Mouse (Mus musculus): ENCODE data around the gene Ren1.

The Ren1 gene

GRCm38 (mm10) chr1:133350210-133350609 lies at the start of gene Ren1:
TSS of gene Ren1 (plus strand) at chr1:133350510.
- DNase-seq (ENCODE audit: low read depth in 2 of 2, low spot score in 2 of 2), result no peak

- DNase-seq (ENCODE audit: low read depth in 2 of 2, low spot score in 2 of 2), result no peak
These were observed 47.8 kb upstream of the Ren1 start for GRCm38 (mm10) chr1:133302540-133302939.

- peak; percentile 44 to 61 for DNase-seq (ENCODE audit: low read depth in 2 of 2, low spot score in 2 of 2)
These were observed 43.5 kb upstream of the Ren1 start for GRCm38 (mm10) chr1:133306842-133307241.

- DNase-seq (ENCODE audit: low read depth in 2 of 2, low spot score in 2 of 2), result peak; percentile 28 to 45
These were observed 43.0 kb upstream of the Ren1 start for GRCm38 (mm10) chr1:133307318-133307717.

- DNase-seq (ENCODE audit: low read depth in 2 of 2, low spot score in 2 of 2), result no peak
These were observed 40.5 kb upstream of the Ren1 start, which contains the start of gene Golt1a for GRCm38 (mm10) chr1:133309652-133310267. TSS of gene Golt1a (plus strand) at chr1:133309800.

DNA sequence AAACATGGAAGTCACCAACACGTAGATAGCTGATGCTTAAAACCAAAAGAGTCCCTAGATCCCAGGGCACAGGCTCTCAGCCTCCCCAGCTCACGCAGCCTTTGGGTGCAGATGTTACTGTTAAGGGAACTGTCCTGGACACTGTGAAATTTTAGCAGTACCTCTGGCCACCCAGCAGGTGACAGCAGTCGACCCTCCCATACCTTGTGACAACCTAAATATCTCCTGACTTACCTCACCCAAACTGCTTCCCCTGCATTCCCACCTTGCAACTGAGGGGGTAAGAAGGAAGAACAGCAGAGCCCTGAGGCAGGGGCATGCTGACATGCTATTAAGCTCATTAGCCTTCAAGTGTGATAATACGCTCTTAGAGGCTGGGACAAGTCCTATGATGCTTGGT lies 39.1 kb upstream of the Ren1 start:
- no peak for DNase-seq (ENCODE audit: low read depth in 2 of 2, low spot score in 2 of 2)

DNA sequence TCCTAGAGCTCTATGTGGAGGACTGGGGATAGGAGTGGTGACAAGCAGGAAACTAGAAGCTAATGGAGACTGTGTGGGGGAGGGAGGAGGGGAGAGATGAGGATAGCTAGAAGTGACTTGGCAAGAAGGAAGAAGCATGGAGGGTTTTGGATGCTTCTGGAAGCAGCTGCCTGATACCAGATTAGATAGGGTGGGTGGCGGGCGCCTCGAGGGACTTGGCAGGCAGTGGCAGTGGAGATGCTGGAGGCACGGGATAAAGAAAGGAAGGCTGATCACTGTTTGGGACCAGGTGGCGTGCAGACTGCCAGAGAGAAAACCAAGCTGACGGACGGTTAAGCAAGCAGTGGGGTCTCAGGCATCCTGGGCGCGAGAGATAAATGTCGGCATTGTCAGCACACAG lies 38.4 kb upstream of the Ren1 start:
- DNase-seq (ENCODE audit: low read depth in 2 of 2, low spot score in 2 of 2), result no peak

DNA sequence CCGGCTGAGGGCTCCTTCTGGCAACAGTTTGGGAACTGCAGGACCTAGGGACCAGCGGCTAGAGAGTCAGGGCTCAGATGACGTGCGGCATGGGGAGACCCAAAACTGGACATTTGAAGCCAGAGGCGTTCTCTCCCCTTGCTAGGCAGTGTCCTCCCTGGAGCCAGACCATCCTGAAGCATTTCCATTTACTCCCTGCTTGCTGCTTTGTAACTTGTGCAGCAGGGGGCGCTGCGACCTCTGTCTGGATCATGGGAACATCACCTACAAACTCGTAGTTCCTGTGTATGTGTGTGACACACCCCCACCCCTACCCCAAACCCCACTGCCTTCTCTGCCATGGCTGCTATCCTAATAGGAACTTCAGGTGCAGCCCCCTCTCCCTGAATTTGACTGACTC lies 35.9 kb upstream of the Ren1 start:
- peak in 1 of 2 experiments; percentile 23 for DNase-seq (ENCODE audit: low read depth in 2 of 2, low spot score in 2 of 2)

DNA sequence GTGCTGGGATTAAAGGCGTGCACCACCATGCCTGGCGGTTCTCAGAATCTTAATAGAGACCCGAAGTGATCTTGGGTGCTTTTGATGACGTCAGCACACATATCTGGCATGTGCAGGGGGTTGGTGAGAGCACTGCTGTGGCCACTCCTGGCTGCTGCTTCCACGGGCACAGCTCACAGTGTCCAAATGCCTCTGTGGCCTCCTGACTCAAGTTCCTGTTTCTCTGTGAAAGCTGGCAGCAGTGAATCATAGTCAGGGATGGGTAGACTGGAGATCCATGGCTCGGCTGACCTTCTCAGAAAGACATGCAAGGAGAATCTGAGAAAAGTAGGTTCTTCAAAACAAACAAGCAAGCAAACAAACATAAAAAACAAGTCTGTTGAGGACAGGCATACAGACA lies 34.5 kb upstream of the Ren1 start:
- DNase-seq (ENCODE audit: low read depth in 2 of 2, low spot score in 2 of 2), result no peak

- DNase-seq (ENCODE audit: low read depth in 2 of 2, low spot score in 2 of 2), result no peak
These were observed 33.7 kb upstream of the Ren1 start for GRCm38 (mm10) chr1:133316577-133316976.

DNA sequence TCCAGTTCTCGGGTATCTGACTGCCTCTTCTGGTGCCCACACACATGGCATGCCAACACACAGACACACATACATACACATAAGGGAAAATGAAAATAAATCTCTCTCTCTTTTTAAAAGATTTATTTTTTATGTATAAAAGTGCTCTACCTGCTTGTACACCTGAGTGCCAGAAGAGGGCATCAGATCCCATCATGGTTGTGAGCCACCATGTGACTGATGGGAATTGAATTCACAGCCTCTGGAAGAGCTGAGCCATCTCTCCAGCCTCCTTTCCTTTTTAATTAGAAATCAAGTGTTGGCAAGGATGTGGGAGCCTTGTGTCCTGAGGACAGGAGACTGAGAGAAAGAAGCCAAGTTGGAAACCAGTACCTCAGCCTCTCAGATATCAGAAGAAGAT lies 33.2 kb upstream of the Ren1 start:
- DNase-seq (ENCODE audit: low read depth in 2 of 2, low spot score in 2 of 2), result no peak

DNA sequence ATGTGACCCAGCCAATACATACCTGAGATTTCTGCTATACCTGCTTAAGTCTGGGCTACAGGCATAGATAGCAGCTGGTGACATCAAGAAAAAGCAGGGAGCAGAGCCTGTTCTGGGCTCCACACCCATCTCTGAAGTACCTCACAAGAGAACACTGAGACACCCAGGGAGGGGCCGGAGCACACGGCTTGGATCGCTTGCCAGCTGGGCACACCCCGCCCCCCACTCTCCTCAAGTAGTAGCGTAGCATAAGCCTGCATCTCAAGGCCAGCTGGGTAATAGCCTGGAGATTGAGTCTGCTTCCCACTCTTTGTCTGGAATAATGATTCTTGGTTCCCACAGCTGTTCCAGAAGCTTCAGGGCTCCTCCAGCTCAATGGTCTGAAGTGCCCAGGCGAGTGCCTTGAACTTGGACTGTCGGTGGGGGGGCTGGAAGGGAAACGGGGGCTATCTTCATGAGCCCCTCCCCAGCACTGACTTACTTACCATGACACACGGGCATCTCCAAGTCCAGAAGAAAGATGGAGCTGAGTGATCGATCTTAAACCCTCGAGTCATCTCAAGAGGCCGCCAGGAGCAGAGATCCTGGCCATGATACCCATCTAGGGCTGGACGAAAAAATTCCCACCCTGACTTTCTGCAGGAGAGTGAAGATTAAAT lies 28.9 kb upstream of the Ren1 start, which contains the start of gene Kiss1:
Gene Kiss1 (plus strand): TSS at position 609 of the 659 bp plus-strand sequence.
- DNase-seq (ENCODE audit: low read depth in 2 of 2, low spot score in 2 of 2), result no peak

DNA sequence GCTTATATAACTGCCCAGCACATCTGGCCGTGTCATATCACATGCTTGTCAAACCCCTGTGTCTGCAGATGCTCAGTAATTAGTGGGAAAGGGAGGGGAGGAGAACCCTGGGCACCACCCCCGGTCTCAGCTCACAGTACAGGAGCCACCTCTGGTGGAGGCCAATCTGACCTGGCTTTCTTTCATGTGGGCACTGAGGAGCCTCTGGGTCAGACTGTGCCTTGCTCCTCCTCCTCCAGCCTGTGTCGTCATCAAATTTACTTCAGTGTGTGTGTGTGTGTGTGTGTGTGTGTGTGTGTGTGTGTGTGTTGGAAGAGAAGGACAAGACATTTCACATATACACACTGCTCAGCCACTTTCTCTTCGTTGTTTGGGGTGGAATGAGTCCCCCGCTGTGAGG lies 27.0 kb upstream of the Ren1 start:
- no peak for DNase-seq (ENCODE audit: low read depth in 2 of 2, low spot score in 2 of 2)

DNA sequence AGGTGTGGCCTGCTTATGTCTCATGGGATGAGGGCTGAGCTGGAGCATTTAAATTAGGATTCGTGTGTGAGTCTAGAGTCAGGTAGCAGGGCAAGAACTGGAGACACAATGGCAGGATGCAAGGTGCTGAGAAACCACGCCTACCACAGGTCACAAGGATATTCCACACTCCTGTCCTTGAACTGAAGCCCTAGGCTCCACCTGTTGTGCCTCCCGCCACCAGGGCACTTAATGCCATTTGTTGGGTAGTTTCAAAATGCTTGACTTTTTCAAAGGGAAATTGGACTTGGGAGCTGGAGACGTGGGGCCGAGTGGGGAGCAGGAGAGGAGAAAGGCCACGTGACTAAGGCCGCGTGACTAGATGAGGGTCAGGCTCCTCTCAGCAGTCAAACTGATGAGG lies 24.4 kb upstream of the Ren1 start:
- DNase-seq (ENCODE audit: low read depth in 2 of 2, low spot score in 2 of 2), result no peak

DNA sequence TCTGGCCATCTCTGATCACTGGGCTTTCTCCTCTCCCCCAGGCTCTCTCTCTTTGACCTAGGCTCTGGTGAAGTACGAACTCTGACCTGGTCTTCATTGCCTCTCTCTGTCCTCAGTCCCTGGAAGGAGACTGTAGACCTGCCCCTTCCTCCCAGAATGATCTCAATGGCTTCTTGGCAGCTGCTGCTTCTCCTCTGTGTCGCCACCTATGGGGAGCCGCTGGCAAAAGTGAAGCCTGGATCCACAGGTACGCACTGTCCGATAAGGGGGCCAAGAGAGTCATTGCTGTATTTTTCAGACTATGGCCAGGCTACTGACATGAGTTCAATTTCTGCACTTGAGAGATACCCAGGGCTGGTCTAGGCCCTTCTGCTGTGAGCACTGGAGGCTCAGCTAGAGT lies 23.2 kb upstream of the Ren1 start:
- no peak for DNase-seq (ENCODE audit: low read depth in 2 of 2, low spot score in 2 of 2)

GRCm38 (mm10) chr1:133328299-133328795 lies 22.0 kb upstream of the Ren1 start:
- DNase-seq (ENCODE audit: low read depth in 2 of 2, low spot score in 2 of 2), result no peak

DNA sequence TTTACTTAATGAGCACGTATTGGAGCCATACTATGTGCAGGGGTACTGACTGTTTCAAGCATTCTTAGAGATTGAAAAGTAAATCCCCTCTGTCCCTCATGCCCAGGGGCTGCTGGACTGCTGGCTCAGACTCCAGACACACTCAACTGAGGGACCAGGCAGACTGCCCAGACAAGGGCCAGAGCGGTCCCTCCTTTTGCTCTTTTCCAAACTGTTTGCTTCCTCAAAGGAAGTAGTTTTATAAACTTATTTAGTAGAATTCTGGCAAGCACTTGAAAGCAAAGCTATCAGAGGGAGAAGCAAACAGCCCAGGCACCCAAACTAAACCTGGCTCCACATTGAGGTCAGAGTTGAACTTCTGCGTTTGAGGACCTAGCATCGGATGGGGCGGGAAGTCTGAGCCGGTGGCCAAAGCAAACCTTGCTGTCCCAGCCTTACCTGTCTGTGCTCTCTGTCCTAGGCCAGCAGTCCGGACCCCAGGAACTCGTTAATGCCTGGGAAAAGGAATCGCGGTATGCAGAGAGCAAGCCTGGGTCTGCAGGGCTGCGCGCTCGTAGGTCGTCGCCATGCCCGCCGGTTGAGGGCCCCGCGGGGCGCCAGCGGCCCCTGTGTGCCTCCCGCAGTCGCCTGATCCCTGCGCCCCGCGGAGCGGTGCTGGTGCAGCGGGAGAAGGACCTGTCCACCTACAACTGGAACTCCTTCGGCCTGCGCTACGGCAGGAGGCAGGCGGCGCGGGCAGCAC lies 21.2 kb upstream of the Ren1 start:
- DNase-seq (ENCODE audit: low read depth in 2 of 2, low spot score in 2 of 2), result no peak

- DNase-seq (ENCODE audit: low read depth in 2 of 2, low spot score in 2 of 2), result no peak
These were observed 20.7 kb upstream of the Ren1 start for GRCm38 (mm10) chr1:133329638-133329964.

DNA sequence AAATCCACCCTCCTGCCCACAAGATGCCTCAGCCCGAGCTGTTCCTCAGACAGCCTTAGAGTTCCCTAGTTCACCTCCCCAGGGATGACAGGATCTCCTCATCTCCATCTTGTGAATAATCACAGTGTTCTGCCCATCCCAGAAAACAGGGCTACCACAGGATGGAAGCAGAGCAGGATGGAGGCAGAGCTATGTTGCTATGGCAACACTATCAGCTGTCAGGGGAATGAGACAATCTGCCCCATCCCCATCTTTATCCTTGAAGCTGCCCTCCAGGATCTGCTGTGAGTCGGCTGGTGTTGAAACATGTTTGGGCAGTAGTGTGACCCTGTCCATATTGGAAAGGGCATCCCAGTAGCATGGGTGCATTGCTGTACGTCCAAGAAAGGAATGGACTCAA lies 19.2 kb upstream of the Ren1 start:
- no peak for DNase-seq (ENCODE audit: low read depth in 2 of 2, low spot score in 2 of 2)

DNA sequence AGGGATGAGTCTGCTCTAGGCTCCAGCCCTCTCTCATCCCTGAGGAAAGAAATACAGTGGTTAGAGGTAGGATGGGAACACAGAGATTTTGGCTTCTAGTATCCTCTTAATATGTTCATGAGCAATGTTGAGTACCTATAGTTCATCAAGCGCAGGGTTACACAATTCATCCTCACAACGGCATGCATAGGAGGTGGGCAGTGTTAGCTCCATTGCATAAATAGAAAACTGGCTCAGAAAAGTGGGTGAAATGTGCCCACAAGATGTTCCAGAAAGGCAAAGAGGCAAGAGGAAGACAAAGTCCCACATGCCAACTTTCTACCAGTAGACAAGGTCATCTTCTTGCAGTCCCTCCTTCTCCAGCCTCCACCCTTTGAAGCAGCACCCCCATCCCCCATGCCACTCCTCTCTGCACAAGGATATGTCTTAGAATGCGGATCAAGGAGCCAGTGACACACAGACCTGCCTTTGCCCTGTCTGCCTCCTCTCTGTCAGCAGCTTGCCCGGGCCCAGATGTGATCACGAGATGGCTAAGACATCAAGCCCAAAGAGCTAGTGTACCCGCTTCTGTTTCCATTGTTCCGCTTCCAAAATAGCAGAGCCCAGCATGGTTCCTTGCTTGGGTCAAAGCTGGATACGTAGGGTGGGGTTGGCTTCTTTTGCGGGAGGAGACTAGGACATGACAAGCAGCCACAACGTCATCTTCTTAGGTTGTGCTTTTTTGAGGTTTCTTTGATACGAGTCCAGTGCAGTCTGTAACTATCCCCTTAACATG lies 17.5 kb upstream of the Ren1 start:
- no peak for DNase-seq (ENCODE audit: low read depth in 2 of 2, low spot score in 2 of 2)

DNA sequence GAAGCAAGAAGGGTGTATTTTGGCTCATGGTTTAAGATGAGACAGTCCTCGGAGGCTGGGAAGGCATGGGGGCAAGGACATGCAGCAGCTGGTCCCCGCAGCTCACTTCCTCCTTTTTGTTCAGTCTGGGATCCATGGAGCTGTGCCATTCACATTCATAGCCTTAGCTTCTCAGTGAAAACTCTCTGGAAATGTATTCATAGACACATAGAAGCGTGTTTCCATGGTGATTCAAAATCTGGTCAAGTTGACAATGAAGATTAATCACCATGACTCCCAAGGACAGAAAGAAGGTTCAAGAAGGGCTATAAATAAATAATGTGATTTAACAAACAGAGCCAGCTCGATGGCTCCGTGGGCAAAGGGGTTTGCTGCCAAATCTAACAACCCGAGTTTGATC lies 16.4 kb upstream of the Ren1 start:
- DNase-seq (ENCODE audit: low read depth in 2 of 2, low spot score in 2 of 2), result no peak

Data from CD8-positive naive resting alpha-beta T cell, adult 2 months (primary cell).